Mouse (Mus musculus): ENCODE data around the gene Usp43.

DNA sequence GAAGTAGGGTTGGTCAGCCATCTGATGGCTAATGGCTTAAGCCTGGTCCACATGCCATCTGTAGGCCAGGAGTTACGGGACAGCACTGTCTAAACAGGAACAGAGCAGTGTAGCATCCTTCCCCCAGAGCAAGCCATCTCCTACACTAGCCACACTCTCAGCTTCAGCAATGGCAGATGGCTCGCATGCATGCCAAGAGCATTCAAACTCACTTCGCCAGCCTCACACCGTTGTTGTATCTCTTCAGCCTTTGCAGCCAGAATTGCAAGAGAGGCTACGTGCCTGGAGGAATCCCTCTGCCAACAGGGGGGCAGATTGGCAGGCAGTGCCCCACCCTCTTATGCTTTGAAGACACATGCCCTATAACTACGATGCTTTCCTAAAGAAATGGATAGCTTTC lies 100.4 kb downstream of the Usp43 start:
- TF ChIP-seq CTCF (IDR thresholded peaks at IDR 0.05; ENCODE audit: borderline replicate concordance, insufficient read depth, low read depth, low read length) (no peak), POLR2A (IDR thresholded peaks at IDR 0.05; ENCODE audit: borderline replicate concordance, insufficient read depth, low read length) (no peak)

All from cerebellum, adult 2 months (tissue).